13 mouse cellular contexts compared by ENCODE assay signal in genomic region chr7:90539481-90540402, GRCm38 (mm10).
DNase-seq lines count a peak whose midpoint lies in the region; ATAC-seq lines count a peak whose summit lies in the region.
"Had no signal": no experiment of that assay in that cellular context is flagged by ENCODE, and none has a peak within 500 bp of the region (broad histone marks: within the 10 kb centered on the region; RNA-seq: fewer than 3 reads in every experiment).

No protein-coding gene starts in this region.

- H3K4me3 ChIP-seq in embryonic facial prominence, embryonic 10.5 days, result no peak overlapping the region
- H3K4me3 ChIP-seq in hindbrain, embryonic 13.5 days, result no peak overlapping the region
- H3K4me3 ChIP-seq: heart, embryonic 12.5 days; hindbrain, embryonic 15.5 days; limb, embryonic 15.5 days had no signal

- H3K9ac ChIP-seq in hindbrain, embryonic 13.5 days, result no peak overlapping the region
- H3K9ac ChIP-seq: heart, embryonic 12.5 days; hindbrain, embryonic 15.5 days; limb, embryonic 15.5 days had no signal

- H3K36me3 ChIP-seq in embryonic facial prominence, embryonic 10.5 days (replicated peaks), result no peaks in the 10 kb centered on the region
- no peaks in the 10 kb centered on the region for H3K36me3 ChIP-seq in hindbrain, embryonic 13.5 days
- H3K36me3 ChIP-seq: heart, embryonic 12.5 days; hindbrain, embryonic 15.5 days; limb, embryonic 15.5 days had no signal

- DNase-seq in right cerebral cortex, adult 2 months (ENCODE audit: low spot score in 2 of 2), result peak; percentile 22 to 47
- DNase-seq in right cerebral cortex, postnatal 25 days, result no peak
- peak; percentile 17 for DNase-seq in embryonic facial prominence, embryonic 10.5 days (ENCODE audit: low spot score)
- DNase-seq in layer of hippocampus, postnatal 36 days, result peak; percentile 33 to 54
- DNase-seq in right cerebral cortex, postnatal 36 days (ENCODE audit: low spot score in 2 of 2), result peak; percentile 16 to 36
- DNase-seq in ovary, postnatal 10 days (ENCODE audit: low spot score), result no peak
- DNase-seq in kidney, postnatal 14 days, result no peak
- DNase-seq: kidney, postnatal 4 days had no signal

- H3K27ac ChIP-seq in embryonic facial prominence, embryonic 10.5 days (replicated peaks), result no peak overlapping the region
- H3K27ac ChIP-seq in hindbrain, embryonic 13.5 days, result no peak overlapping the region
- H3K27ac ChIP-seq: hindbrain, embryonic 15.5 days; limb, embryonic 15.5 days had no signal

- peaks cover 12% of the 10 kb centered on the region; the same call in 1 of the 2 replicates for H3K4me1 ChIP-seq in embryonic facial prominence, embryonic 10.5 days
- no peaks in the 10 kb centered on the region for H3K4me1 ChIP-seq in hindbrain, embryonic 13.5 days (replicated peaks)
- H3K4me1 ChIP-seq: heart, embryonic 12.5 days; hindbrain, embryonic 15.5 days; limb, embryonic 15.5 days had no signal

- no peak for ATAC-seq in hindbrain, embryonic 13.5 days (ENCODE audit: low FRiP score)
- ATAC-seq: lung, postnatal 0 days had no signal

- no peaks in the 10 kb centered on the region for H3K9me3 ChIP-seq in embryonic facial prominence, embryonic 10.5 days
- H3K9me3 ChIP-seq in hindbrain, embryonic 13.5 days, result no peaks in the 10 kb centered on the region
- H3K9me3 ChIP-seq: heart, embryonic 12.5 days; hindbrain, embryonic 15.5 days; limb, embryonic 15.5 days had no signal

- no peak overlapping the region for H3K4me2 ChIP-seq in hindbrain, embryonic 13.5 days
- H3K4me2 ChIP-seq: heart, embryonic 12.5 days; hindbrain, embryonic 15.5 days; limb, embryonic 15.5 days had no signal

- 38% methylated on average over 9 of the region's 9 CpGs for WGBS in embryonic facial prominence, embryonic 10.5 days
- 51% methylated on average over 9 of the region's 9 CpGs for WGBS in hindbrain, embryonic 13.5 days

- H3K27me3 ChIP-seq in embryonic facial prominence, embryonic 10.5 days (replicated peaks; ENCODE audit: low read depth, poor library complexity, severe bottlenecking), result no peaks in the 10 kb centered on the region
- no peaks in the 10 kb centered on the region for H3K27me3 ChIP-seq in hindbrain, embryonic 13.5 days
- H3K27me3 ChIP-seq: heart, embryonic 12.5 days; hindbrain, embryonic 15.5 days; limb, embryonic 15.5 days had no signal

Comparison
In these comparisons a context has a peak if more than half of its experiments do, and no peak if none do; other contexts are left out.
1. DNase-seq: peak in right cerebral cortex, adult 2 months (2 of 2), embryonic facial prominence, embryonic 10.5 days (single experiment), layer of hippocampus, postnatal 36 days (2 of 2) and right cerebral cortex, postnatal 36 days (2 of 2); none in right cerebral cortex, postnatal 25 days (single experiment), ovary, postnatal 10 days (single experiment) and kidney, postnatal 14 days (single experiment).